Mouse (Mus musculus) frontal cortex, postnatal 14 days (tissue): ENCODE measurements around the gene Aldh3b2.

Source experiments
- DNase-seq, 2 experiments: peaks; one replicate each; pipeline ENCODE4 v3.0.0; 2022; ENCODE audit warnings: low spot score in 2 of 2

The Aldh3b2 gene

DNA sequence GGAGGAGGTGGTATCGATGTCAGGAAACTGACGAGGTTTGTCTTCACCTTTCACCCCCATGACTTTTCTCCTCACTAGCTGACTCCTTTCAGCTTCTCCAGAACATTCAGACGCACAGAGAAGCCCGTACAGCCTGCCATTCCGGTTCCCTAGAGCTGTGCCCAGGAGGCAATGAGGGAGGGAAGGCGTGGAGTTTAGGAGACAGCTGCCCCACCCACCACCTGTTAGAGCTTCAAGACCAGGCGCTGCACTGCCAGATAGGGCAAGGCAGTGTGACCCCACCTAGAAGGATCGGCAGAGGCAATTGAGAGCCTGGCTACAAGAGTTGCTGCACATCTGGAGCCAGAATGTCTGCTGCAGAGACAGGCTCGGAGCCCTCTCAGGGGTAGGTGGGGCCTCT lies at the start of gene Aldh3b2:
Gene Aldh3b2, plus strand, starts transcription at position 100 of the 400 bp plus-strand sequence.
- no peak for DNase-seq

DNA sequence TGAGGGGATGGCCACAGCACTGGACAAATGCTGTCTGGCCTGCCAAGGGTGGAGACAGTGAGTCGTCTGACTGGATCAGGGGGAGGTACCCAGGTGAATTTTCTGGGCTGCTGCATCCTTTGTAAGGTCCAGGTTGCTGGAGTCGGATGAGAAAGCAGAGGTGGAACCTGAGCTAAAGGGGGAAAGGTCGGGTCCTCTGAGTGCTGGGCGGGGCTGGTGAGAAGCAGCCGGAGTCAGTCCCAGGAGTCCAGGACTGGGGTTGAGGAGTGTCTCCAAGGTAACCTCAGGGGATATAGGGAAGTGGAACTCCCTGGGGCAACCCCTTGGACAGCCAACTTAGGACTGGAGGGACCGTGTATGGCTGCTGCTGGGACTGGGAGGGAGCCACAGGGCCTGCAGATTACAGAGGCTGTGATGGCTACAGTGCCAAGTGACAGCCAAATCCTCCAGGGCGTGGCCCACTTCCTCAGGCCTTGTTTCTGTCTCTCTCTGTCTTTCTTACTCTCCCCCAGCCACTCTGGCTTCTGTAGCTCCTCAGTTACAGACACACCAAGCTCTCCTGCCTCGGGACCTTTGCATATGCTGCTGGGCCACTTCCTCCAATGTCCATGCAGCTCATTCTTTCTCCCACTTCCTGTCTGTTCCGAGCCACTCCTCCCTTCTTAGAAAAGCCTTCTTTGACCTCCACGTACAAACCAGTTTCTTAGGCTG lies 49.3 kb upstream of the Aldh3b2 start:
- DNase-seq: no peak

DNA sequence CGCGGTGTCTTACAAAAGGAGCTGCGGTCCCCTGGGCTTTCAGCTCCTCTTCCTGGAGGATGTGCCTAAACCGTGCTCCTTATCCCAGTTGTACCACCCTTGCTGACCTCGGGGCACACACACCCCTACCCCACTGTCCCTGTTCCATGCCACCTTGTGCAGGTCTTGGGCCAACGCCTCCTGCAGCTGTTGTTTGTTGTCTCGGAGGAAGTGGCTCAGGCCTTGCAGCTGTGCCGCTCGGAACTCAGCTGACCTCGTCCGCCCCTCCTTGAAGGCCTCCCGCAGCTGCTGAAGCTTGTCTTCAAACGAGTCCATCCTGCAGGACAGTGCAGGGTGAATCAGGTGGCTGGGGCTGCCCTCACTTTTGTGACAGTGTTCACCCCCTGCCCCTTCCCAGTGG lies 48.5 kb upstream of the Aldh3b2 start:
- DNase-seq: no peak

DNA sequence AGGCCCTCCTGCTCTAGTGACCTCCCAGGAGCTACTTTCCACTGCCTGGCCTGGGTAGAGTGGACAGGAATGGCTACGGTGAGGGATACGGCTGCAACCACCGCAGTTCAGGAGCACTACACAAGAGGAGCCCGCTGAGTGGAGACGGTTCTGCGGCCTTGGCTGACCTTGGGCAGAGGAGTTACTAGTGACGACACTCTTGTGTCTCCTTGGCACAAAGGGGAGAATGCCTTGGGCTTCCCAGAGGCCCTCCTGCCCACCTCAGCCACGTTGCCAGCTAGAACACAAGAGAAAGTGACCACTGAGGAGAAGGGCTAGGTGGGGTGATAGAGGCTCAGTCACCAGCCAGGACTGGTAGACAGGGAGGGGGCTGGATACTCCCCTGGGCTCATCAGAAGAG lies 47.9 kb upstream of the Aldh3b2 start:
- no peak for DNase-seq

DNA sequence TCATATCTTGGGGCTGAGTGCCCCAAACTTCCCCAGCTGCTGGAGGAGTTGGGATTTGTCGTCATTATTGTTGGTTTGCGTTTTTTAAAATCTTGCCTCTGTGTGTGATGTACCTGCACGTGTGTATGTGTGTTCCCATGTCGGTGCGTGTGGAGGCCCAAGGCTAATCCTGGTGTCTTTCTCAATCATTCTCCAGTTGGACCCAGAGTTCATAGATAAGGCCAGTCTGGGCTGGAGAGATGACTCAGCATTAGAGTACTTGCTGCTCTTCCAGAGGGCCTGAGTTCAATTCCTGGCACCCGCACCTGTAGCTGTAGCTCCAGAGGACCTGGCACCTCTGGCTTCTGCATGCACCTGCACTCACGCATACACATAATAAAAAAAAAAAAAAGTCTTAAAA lies 47.3 kb upstream of the Aldh3b2 start:
- no peak for DNase-seq

DNA sequence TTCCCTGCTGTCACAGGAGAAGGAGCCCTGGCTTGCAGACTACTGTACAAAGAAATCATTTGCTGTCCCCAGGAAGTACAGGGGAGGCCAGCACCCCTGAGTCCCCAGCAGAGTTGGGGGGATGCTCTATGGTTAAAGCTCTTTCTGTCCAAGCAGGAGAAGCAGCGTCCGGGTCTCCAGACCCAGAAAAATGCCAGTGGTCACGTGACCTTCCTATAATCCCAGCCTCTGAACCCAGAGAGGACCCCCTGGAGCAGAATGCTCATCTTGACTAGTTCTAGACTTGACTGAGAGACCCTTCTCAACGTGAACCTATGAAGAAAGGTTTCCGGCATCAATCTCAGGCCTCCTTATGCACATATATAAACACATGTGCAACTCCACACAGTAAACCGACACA lies 46.3 kb upstream of the Aldh3b2 start:
- DNase-seq: no peak

DNA sequence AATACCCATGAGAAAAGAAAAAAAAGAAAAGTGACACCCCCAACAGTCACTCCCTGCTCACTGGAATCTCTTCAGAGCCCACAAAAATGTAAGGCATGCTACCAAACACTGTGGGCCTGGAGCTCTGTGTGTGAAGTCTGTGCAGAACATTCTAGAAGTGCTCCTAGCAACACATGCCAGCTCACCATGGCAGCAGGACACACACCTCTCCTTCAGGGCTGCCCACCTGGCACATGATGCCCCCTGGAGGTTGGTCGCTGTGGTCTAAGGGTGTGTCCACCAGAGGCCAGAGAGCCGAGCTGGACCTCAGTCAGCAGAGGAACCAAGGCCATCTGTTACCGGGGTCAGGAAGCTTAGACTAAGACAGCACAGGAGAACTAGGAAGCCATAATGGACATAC lies 45.8 kb upstream of the Aldh3b2 start:
- no peak for DNase-seq

DNA sequence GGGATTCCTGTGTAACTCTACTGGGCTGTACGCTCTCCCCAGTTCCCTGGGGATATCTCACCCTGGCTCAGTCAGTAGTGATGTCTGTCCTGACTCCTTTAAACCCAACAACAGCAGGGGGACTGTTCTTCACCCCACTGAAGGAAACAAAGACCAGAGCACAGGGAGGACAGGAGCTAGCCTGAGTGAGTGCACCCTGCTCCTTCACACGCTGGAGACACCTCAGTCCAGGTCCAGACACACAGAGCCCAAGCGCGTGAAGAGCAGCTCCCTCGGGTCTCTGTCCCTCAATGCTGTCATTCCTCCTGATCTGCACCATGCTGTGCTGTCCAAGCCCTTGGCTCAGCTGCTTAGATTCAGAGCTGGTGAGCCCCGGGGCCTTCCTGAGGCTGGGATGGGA lies 45.4 kb upstream of the Aldh3b2 start:
- no peak for DNase-seq

DNA sequence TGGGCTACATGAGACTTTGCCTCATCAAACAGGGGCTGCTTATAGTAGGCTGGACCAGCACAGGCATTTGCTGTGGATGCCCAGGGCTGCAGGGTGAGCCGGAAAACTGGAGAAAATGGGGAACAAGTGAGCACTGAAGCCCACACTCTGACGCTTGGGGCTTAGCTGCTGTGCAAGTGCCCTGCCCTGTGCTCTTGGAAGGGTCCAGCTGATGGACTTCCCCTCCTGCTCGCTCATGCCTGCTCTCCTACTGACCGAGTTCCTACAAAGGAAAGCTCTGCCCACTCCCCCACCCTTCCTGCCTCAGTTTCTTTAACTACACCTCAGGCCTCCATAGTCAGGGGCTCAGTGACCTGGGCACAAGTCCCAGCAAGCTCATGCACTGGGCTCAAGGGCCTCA lies 44.1 kb upstream of the Aldh3b2 start:
- DNase-seq: no peak

DNA sequence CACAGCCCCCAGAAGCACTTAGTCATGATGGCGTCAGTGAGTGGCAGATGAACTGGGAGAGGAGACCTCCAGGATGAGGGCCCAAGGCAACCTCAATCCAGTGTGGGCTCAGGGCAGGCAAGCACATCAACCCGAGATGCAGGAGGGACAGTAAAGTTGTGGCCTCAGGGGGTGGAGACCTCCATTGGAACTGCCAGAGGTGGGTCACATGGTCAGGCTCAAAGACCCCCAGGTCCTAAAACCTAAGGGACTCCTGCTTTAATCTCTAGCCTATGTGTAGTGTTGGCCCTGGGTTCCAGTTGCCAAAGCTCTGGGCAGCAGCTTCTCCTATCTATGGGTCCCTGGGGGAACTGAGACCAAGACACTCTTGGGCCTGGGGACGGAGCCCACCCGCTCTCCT lies 43.3 kb upstream of the Aldh3b2 start:
- no peak for DNase-seq

DNA sequence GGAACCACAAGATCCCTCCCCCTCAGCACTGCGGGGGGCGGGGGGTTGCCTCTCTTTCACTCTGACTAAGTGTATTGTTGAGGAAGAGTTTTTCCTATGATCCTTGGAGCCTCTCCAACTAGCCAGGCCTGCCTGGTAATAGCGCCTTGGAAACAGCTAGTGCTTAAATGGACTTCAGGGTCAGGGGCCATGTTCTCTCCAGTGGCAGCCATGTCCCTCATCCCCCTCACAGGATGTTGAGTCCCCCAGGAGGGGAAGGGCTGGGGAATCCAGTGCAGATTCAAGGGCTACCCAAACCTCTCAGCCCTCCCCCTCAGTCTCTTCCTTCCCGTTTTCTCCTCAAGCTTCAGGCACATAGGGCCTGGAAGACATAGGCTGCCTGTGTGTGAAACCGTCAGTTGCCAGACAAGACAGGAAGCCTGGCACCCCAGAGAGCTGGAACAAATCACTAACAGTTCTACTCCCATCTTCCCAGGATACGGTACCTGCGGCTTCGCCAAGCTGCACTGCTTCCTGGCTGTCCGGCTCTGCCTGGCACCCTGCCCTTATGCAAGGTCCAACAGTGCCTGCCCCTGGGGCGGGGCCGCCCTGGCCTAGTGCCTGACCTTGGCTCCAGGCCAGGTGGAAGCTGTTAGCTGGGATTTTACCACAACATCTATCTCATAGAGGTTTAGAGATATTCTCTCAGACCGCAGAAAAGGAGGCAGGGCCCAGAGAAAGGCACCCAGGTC lies 42.8 kb upstream of the Aldh3b2 start, which contains the start of gene Aldh3b1:
Gene Aldh3b1, minus strand, starts transcription at position 598 of the 731 bp plus-strand sequence.
- DNase-seq: peak; percentile 47 to 61

DNA sequence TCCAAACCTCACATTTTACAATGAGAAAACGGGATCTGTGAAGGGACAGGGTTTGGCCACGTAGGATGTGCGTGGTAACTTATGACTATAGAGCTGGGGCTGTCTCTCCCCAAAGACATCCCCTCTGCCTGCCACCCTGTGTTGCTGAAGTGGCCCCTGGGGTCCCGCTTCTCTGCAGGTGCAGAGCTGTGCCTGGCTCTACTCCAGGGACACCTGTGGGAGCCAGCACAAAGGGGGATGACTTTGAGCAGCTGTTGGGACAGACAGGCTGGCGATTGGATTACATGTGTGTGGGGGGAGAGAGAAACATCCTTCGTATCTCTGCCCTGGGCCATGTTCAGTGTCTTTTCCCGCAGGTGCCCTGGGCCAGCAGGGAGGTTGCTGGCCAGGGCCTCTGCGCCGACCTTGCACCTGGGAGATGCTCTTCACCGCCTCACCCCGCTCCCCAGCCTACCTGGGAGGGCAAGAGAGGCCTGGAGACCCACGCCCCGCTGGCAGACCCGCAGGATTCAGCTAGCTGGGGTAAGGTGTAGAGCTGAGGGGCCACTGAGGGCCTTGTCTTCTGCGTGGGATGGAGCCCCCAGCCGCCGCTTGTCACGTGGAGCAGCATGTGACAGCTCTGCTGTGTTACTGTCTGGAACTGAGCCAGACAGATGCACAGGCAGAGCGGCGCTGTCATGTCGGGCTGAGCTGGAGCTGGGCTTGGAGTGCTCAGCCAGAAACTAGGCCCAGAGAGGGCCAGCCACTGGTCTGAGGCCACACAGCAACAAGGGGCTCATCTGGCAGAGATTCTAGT lies 41.7 kb upstream of the Aldh3b2 start:
- no peak for DNase-seq

DNA sequence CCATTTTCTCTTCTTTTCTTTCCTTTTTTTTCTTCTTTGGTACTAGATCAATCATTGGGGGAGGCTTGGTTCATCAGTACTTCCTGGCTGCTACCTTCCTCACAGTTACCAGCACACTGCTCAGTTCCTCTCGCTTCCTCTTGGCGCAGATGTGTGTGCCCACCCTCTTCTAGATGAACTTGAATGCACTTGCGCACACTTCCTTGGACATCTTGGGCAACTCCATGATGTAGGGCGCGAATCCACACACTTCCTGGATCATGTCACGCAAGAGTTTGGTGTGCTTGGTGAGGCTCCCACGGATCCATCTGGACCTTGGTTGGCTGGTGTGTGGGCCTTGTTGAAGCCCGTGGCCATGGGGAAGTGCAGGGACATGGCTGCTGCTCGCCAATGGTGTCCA lies 40.4 kb upstream of the Aldh3b2 start:
- DNase-seq: no peak

DNA sequence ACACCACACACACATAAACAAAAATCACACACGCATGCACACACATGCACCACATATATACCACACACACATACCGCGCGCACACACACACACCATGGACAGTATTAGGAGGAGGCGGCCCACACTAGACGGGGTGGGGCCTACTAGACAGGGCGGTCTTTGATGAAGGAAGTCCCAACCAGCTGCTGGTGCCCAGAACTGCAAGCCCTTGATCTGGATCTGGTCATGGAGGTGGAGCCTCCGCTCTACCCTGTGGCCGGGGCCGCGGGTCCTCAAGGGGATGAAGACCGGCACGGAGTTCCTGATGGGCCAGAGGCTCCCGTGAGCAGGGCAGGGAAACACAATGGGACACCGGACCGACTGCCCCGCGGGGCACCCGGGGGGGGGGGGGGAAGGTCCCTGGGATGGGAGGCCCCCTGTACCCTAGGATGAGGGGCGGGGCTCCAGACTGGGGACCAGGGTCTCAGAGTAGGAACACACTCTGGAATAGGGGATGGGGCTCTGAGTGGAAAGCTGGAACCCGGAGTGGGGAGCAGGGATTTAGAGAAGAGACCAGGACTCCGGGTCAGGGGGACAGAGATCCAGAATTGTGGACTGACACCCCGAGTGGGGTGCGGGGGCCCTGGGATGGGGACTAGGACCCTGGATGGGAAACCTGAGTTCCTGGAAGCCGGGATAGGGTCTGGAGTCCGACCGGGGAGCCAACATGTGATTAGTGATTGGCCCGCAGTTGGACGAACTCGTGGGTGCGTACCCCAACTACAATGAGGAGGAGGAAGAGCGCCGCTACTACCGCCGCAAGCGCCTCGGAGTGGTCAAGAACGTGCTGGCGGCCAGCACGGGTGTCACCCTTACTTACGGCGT lies 36.9 kb upstream of the Aldh3b2 start, which contains the start of gene Unc93b1:
Gene Unc93b1, plus strand, starts transcription at position 155 of the 864 bp plus-strand sequence.
- DNase-seq: no peak

DNA sequence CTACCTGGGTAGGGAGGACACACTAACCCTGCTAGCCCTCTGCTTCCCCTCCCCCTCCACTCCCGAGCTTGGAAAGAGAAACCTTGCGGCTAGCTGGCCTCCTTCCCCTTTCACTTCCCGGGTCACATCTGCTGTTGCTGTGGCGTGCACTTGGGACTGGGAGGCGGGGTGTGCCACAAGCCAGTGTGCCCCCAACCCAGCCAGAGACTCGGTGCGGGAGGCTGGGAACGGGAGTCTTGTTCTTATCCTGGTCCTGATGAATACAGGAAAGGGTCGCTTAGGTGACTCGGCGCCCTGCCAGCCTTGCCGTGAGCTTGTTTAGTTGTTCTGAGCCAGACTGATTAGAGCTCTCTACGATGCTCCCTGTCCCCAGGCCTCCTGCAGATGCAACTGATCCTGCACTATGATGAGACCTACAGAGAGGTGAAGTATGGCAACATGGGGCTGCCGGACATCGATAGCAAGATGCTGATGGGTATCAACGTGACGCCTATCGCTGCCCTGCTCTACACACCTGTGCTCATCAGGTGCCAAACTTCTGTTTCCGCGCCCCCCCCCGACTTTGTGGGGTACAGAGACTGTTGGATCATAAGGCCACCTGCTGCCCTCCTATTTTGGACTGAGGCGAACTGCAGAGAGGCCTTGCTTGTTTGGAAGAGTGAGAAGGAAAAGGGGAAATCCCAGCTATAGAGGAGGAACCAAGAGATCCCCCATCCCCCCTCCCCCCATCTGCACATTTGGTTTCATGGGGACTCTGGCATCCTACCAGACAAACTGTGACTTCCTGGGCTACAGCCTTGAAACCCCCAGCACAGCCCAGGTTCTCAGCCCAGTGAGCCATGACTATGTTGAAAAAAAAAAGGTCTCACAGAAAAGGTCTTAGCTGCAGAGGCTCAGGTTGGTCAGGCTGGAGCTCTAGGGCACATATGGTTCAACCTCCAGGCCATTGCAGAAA lies 36.0 kb upstream of the Aldh3b2 start:
- no peak for DNase-seq

DNA sequence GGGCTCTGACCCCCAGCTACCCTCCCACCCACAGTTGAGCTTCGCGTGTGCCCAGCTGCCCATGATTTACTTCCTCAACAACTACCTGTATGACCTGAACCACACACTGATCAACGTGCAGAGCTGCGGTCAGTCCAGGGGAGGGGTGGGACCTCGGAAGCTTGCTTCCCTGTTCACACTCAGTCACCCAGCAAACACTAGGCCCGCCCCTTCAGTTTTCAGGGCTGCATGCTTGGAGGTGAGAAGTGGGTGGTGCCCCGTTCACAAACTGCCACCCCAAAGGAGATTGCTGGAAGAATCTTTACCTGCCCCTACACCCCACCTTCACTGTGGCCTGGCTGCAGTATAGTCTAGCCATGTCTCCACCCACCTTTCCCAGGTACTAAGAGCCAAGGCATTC lies 29.8 kb upstream of the Aldh3b2 start:
- no peak for DNase-seq

DNA sequence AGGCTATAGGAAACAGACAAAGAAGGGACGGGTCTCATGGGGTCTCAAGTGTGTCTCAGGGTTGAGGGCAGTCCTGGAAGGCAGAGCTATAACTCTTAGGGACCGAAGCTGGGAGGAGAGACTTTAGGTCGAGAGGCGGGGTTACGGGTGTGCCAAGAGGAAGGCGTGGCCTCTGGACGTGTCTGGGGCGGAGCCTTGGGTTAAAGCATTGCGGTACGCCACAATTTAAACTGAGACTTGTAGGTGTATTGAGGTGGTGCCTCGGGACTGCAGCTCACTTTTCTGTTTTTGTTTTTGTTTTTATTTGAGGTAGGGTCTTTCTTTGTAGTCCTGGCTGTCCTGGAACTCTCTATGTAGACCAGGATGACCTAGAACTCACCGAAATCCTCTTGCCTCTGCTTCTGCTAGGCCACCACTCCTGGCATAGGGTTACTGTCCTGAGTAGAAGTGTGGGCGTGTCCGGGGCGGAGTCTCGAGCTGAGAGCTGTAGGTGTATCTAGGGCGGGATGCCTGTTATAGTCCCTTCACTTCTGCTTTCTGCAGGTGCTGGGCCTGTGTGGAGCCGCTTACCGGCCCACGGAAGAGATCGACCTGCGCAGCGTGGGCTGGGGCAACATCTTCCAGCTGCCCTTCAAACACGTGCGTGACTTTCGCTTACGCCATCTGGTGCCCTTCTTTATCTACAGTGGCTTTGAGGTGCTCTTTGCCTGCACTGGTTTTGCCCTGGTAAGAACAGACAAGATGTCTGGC lies 29.0 kb upstream of the Aldh3b2 start:
- DNase-seq: no peak

DNA sequence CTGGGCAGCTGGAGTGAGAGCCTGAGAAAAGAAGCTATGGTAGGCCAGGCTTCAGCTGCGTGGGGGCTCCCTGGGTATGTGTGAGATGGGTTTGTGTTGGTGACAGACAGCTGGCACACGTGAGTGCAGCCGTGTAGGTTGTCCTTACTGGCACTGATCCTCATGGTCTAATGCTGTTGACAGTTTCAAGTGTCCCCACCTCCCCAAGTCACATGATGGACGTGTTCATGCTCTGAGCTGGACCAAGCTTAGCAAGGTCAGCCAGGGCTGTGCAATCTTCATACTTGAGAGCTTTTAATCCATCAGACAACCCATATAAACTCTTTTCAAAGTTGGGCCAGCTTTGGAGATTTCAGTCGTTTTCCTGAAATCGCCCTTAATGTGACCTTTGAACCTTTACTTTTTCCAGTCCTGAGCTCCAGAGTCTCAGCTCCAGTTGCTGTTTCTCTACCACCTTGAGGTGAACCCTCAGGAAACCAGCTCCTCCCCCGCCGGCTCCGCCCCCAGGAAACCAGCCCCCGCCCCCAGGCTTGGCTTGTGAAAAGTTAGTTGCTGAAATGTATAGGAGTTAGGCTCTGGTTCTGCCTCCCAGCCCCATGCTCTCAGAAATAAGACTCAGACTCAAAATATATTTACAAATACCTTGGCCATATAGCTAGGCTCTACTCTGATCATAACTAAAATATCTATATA lies 26.1 kb upstream of the Aldh3b2 start:
- DNase-seq: no peak

DNA sequence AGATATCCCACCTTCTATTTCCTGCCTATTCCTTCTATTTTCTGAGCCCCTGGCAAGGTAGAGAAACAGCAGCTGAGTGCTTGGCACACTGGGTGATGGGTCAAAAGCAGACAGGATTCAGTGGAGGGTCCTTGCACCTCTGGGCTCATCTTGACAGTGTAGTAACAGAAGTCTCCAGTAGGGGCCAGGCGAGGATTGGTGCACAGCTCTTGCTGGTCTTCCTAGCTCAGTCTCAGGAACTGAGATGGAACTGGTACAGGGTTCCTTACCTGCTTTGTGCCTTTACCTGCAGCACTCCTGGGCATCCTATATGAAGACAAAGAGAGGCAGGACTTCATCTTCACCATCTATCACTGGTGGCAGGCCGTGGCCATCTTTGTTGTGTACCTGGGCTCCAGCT lies 25.4 kb upstream of the Aldh3b2 start:
- DNase-seq: peak; percentile 41 to 74
